Comparison of ENCODE assay signal across 19 mouse cellular contexts in the genomic region with DNA sequence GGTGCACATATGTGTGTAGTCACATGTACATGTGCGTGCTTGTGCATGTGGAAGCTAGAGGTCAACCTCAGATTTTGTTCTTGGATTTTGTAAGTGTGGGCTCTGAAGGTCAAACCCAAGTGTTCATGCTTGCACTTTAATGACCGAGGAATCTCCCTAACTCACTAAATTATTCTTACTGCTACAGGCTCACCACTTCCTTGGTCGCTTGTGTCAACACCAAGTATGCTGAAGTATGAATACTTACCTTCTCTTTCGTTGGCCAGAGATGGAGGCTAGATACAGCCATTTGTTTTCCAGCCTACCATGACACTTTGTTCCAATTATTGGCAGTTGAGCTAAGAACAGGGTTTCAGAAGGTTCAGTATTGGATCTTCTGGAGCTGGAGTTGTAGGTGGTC. TPM values are rescaled to one million over a fixed set of nuclear protein-coding genes. Genes with fewer than 3 reads are reported as not detected.
A peak's percentile ranks its signal among the peaks of the same experiment; 100 is the strongest.
DNase-seq lines count a peak whose midpoint lies in the region; ATAC-seq and TF ChIP-seq lines count a peak whose summit lies in the region.
"Had no signal": no experiment of that assay in that cellular context is flagged by ENCODE, and none has a peak within 500 bp of the region (broad histone marks: within the 10 kb centered on the region; RNA-seq: fewer than 3 reads in every experiment).

No protein-coding gene starts in this region.

- no peaks in the 10 kb centered on the region for H3K36me3 ChIP-seq in CH12.LX (replicated peaks in 1 of 2; ENCODE audit: control insufficient read depth in 1 of 2, insufficient read depth in 1 of 2, low read length in 1 of 2)
- H3K36me3 ChIP-seq in midbrain, embryonic 10.5 days: no peaks in the 10 kb centered on the region
- H3K36me3 ChIP-seq: embryonic facial prominence, embryonic 12.5 days; forebrain, embryonic 15.5 days; heart, embryonic 15.5 days; hindbrain, embryonic 10.5 days had no signal

- no peaks in the 10 kb centered on the region for H3K9me3 ChIP-seq in CH12.LX (replicated peaks; ENCODE audit: low read length)
- no peaks in the 10 kb centered on the region for H3K9me3 ChIP-seq in midbrain, embryonic 10.5 days (replicated peaks)
- H3K9me3 ChIP-seq: embryonic facial prominence, embryonic 12.5 days; forebrain, embryonic 15.5 days; heart, embryonic 15.5 days; hindbrain, embryonic 10.5 days had no signal

- in situ Hi-C loops in CH12.LX (cut with MboI; ENCODE audit: low pct_ligation_motif_present, low pct_unique_long_range_greater_than_20kb, low sequenced_read_pairs): no loop called here

- H3K27ac ChIP-seq in CH12.LX (ENCODE audit: insufficient read depth, low read depth): no peak overlapping the region
- no peak overlapping the region for H3K27ac ChIP-seq in midbrain, embryonic 10.5 days (replicated peaks)
- H3K27ac ChIP-seq: embryonic facial prominence, embryonic 12.5 days; forebrain, embryonic 15.5 days; heart, adult 2 months; heart, embryonic 15.5 days; hindbrain, embryonic 10.5 days; hindbrain, embryonic 14.5 days had no signal

- H3K4me2 ChIP-seq in CH12.LX (ENCODE audit: insufficient read depth, low read depth, poor library complexity, severe bottlenecking): peak overlapping the region; percentile 40; the same call in 1 of the 2 replicates
- H3K4me2 ChIP-seq: embryonic facial prominence, embryonic 12.5 days; forebrain, embryonic 15.5 days; heart, embryonic 11.5 days; heart, embryonic 15.5 days; hindbrain, embryonic 14.5 days had no signal

- intact Hi-C loops in heart, postnatal 10 days (cut with DNase I): no loop called here

- no peak for TF ChIP-seq CTCF in CH12.LX (conservative IDR thresholded peaks at IDR 0.05 in 1 of 2, IDR thresholded peaks at IDR 0.05 in 1 of 2; ENCODE audit: low read depth in 2 of 2, low read length in 2 of 2)

- ATAC-seq in inflammation-experienced regulatory T-cells, adult 6 months: peak; percentile 53
- ATAC-seq: forebrain, embryonic 15.5 days had no signal

- H3K9ac ChIP-seq in CH12.LX (ENCODE audit: insufficient read depth, low read depth): no peak overlapping the region
- H3K9ac ChIP-seq: embryonic facial prominence, embryonic 12.5 days; forebrain, embryonic 15.5 days; heart, embryonic 15.5 days; hindbrain, embryonic 14.5 days had no signal

- H3K79me2 ChIP-seq in CH12.LX (replicated peaks; ENCODE audit: control insufficient read depth, extremely low read depth, insufficient read depth, poor library complexity, severe bottlenecking): no peaks in the 10 kb centered on the region

- no peak overlapping the region for H3K4me3 ChIP-seq in CH12.LX (replicated peaks in 1 of 3; ENCODE audit: low read depth in 2 of 3, low read length in 2 of 3, poor library complexity in 1 of 3)
- H3K4me3 ChIP-seq in midbrain, embryonic 10.5 days: no peak overlapping the region
- H3K4me3 ChIP-seq: embryonic facial prominence, embryonic 12.5 days; forebrain, embryonic 15.5 days; heart, adult 2 months; heart, embryonic 15.5 days; hindbrain, embryonic 10.5 days had no signal

- peaks cover 6% of the 10 kb centered on the region in 2 experiments; a peak in 1 of 4 replicates for H3K4me1 ChIP-seq in CH12.LX (ENCODE audit: control insufficient read depth in 1 of 2, insufficient read depth in 2 of 2)
- H3K4me1 ChIP-seq in midbrain, embryonic 10.5 days: no peaks in the 10 kb centered on the region
- H3K4me1 ChIP-seq: embryonic facial prominence, embryonic 12.5 days; forebrain, embryonic 15.5 days; heart, embryonic 15.5 days had no signal

- TF ChIP-seq EP300 in CH12.LX (IDR thresholded peaks at IDR 0.05; ENCODE audit: low read length): no peak

- peak; percentile 46 for DNase-seq in heart, adult 11 months
- no peak for DNase-seq in heart, postnatal 10 days
- DNase-seq in CH12.LX (ENCODE audit: extremely low read depth): no peak
- no peak for DNase-seq in cerebellum, postnatal 36 days
- DNase-seq in layer of hippocampus, adult 8-10 months (ENCODE audit: low spot score in 2 of 2): no peak
- no peak for DNase-seq in midbrain, embryonic 10.5 days (ENCODE audit: low spot score)
- DNase-seq: adrenal gland, adult 8-10 months; adrenal gland, postnatal 36 days; cerebellum, adult 8-10 months; cerebellum, postnatal 14 days; heart, adult 2 months; kidney, adult 11 months had no signal

- no peaks in the 10 kb centered on the region for H3K27me3 ChIP-seq in CH12.LX (replicated peaks)
- H3K27me3 ChIP-seq in midbrain, embryonic 10.5 days (ENCODE audit: low read depth, poor library complexity, severe bottlenecking): no peaks in the 10 kb centered on the region
- H3K27me3 ChIP-seq: embryonic facial prominence, embryonic 12.5 days; forebrain, embryonic 15.5 days; heart, embryonic 15.5 days had no signal

- TF ChIP-seq RAD21 in CH12.LX (IDR thresholded peaks at IDR 0.05; ENCODE audit: low read depth, low read length): no peak

- TF ChIP-seq POLR2A in CH12.LX (IDR thresholded peaks at IDR 0.05; ENCODE audit: low read depth, low read length): no peak

- dilution Hi-C loops in CH12.LX (cut with MboI; ENCODE audit: extremely low pct_ligation_motif_present, extremely low pct_unique_long_range_greater_than_20kb, low sequenced_read_pairs): no loop called here

- WGBS in midbrain, embryonic 10.5 days: 89% methylated on average over 4 of the region's 4 CpGs

TF ChIP-seq in CH12.LX, 34 proteins besides CTCF, POLR2A, EP300 and RAD21:
- TF ChIP-seq IRF4 (IDR thresholded peaks at IDR 0.05; ENCODE audit: low read depth, low read length) (no peak), MEF2A (IDR thresholded peaks at IDR 0.05; ENCODE audit: borderline replicate concordance, low read depth, low read length) (no peak), TCF12 (IDR thresholded peaks at IDR 0.05; ENCODE audit: low read depth, low read length) (no peak), ZNF384 (IDR thresholded peaks at IDR 0.05; ENCODE audit: low read depth, low read length) (no peak), CHD1 (IDR thresholded peaks at IDR 0.05; ENCODE audit: low read depth, low read length) (no peak), ELF1 (IDR thresholded peaks at IDR 0.05; ENCODE audit: low read depth, low read length) (no peak), ETS1 (conservative IDR thresholded peaks at IDR 0.05; ENCODE audit: low read depth, low read length) (no peak), MAX (IDR thresholded peaks at IDR 0.05; ENCODE audit: low read length) (no peak), MYC (IDR thresholded peaks at IDR 0.05; ENCODE audit: low read depth, low read length) (no peak), MXI1 (IDR thresholded peaks at IDR 0.05; ENCODE audit: low read depth, low read length) (no peak)
TF ChIP-seq in CH12.LX: peak in this region for 0.

RNA-seq across cellular contexts. Expression of a gene that starts 14.7 kb away (rescaled TPM):
- 10 to 100 TPM; 12.0 to 16.6 TPM for total RNA-seq in heart, postnatal 10 days (2021)
- total RNA-seq in CH12.LX (2012; rRNA removed) (6.4 and 8.0 TPM in 2 replicates), CH12.LX (2014; rRNA removed) (6.6 and 7.4 TPM in 2 replicates)
- 11.7 and 18.3 TPM in 2 replicates for polyA plus RNA-seq in CH12.LX (2012; ENCODE audit: insufficient read length, low read depth)
- polyA plus RNA-seq in inflammation-experienced regulatory T-cells, adult 6 months (2017; shearing (Covaris generic)): 10 to 100 TPM; 26.0 to 60.8 (median 47.6) TPM
- total RNA-seq in layer of hippocampus, adult 8-10 months (2022): 10 to 100 TPM; 17.0 to 23.2 (median 21.1) TPM
- polyA plus RNA-seq in midbrain, embryonic 10.5 days (2016; fragmentation: Nextera tagmentation; extraction: Ambion mirVana): 28.0 and 31.2 TPM in 2 replicates
